Mouse (Mus musculus) heart, adult 2 months (tissue): ENCODE measurements at regions not wholly inside any gene's neighbourhood (a gene's known extent, or its start where the extent isn't known, plus 50 kb on each side); places are given as distances from the start of the nearest gene placed in this dataset.
A peak's percentile ranks its signal among the peaks of the same experiment; 100 is the strongest.

ENCODE experiments used
- DNase-seq, 2 experiments: peaks; one replicate each; pipeline ENCODE4 v3.0.0; 2021
- H3K27ac ChIP-seq: fragments of 200-600 bp; 2 replicates; pipeline ENCODE4 v1.8.1; 2022
- H3K27me3 ChIP-seq: fragments of 200-500 bp; 2 replicates; pipeline ENCODE4 v1.6.1; 2012; ENCODE audit warnings: mild to moderate bottlenecking, low read length, inconsistent platforms, mixed read lengths; ENCODE audit not compliant: control insufficient read depth, insufficient read depth
- H3K36me3 ChIP-seq: fragments of 200-500 bp; 2 replicates; pipeline ENCODE4 v1.6.1; 2012; ENCODE audit warnings: low read length, inconsistent platforms; ENCODE audit not compliant: control insufficient read depth, insufficient read depth
- H3K4me1 ChIP-seq: fragments of 200-500 bp; 2 replicates; pipeline ENCODE4 v1.6.1; 2011; ENCODE audit warnings: low read length; ENCODE audit not compliant: control insufficient read depth, insufficient read depth
- H3K4me3 ChIP-seq: fragments of 200-600 bp; 2 replicates; pipeline ENCODE4 v1.8.1; 2022
- H3K79me2 ChIP-seq: fragments of 200-500 bp; replicated peaks from 2 replicates; pipeline ENCODE4 v1.6.1; 2012; ENCODE audit warnings: mild to moderate bottlenecking, inconsistent platforms, low read length, moderate library complexity, mixed read lengths; ENCODE audit not compliant: control insufficient read depth, insufficient read depth
- H3K9ac ChIP-seq: fragments of 200-500 bp; 2 replicates; pipeline ENCODE4 v1.6.1; 2012; ENCODE audit warnings: low read depth, mild to moderate bottlenecking, control low read depth, inconsistent platforms, low read length, mixed read lengths
- CTCF ChIP-seq: fragments of 200-600 bp; IDR thresholded peaks from 2 replicates; pipeline ENCODE4 v1.8.1; 2022; ENCODE audit warnings: antibody characterized with exemption, mild to moderate bottlenecking, moderate library complexity
- EP300 ChIP-seq: fragments of 200-500 bp; IDR thresholded peaks from 2 replicates; pipeline ENCODE4 v1.6.1; 2011; ENCODE audit warnings: low read depth, low read length, control low read depth; ENCODE audit not compliant: insufficient read depth
- POLR2A ChIP-seq: fragments of 200-500 bp; IDR thresholded peaks from 2 replicates; pipeline ENCODE4 v1.6.1; 2011; ENCODE audit warnings: mild to moderate bottlenecking, low read depth, low read length, control low read depth; ENCODE audit not compliant: insufficient read depth
- WGBS: fragments of 180-500 bp; shearing (Covaris S2); methylation state at CpG from one replicate; pipeline ENCODE4 v1.1.7; 2018; 5-methylcytosine and 5-hydroxymethylcytosine counted together
- intact Hi-C: fragments of 180-260 bp; cut with DNase I; formaldehyde crosslinking; loops from one replicate; pipeline ENCODE4 v1.15.1; 2025

- no peak overlapping the region for H3K27ac ChIP-seq
- intact Hi-C loops: no loop called here
- no peak for DNase-seq
- H3K27me3 ChIP-seq: no peaks in the 10 kb centered on the region
- H3K36me3 ChIP-seq: no peaks in the 10 kb centered on the region
- no peak overlapping the region for H3K9ac ChIP-seq
- 71% methylated on average over 2 of the region's 2 CpGs for whole genome bisulfite sequencing
- H3K4me3 ChIP-seq: no peak overlapping the region
- TF ChIP-seq CTCF (no peak), EP300 (no peak), POLR2A (no peak)
- no peaks in the 10 kb centered on the region for H3K79me2 ChIP-seq
- no peaks in the 10 kb centered on the region; the same call in 1 of the 2 replicates for H3K4me1 ChIP-seq
Measured at GRCm38 (mm10) chr4:54469176-54469575, 475.7 kb upstream of the Zfp462 start.

DNA sequence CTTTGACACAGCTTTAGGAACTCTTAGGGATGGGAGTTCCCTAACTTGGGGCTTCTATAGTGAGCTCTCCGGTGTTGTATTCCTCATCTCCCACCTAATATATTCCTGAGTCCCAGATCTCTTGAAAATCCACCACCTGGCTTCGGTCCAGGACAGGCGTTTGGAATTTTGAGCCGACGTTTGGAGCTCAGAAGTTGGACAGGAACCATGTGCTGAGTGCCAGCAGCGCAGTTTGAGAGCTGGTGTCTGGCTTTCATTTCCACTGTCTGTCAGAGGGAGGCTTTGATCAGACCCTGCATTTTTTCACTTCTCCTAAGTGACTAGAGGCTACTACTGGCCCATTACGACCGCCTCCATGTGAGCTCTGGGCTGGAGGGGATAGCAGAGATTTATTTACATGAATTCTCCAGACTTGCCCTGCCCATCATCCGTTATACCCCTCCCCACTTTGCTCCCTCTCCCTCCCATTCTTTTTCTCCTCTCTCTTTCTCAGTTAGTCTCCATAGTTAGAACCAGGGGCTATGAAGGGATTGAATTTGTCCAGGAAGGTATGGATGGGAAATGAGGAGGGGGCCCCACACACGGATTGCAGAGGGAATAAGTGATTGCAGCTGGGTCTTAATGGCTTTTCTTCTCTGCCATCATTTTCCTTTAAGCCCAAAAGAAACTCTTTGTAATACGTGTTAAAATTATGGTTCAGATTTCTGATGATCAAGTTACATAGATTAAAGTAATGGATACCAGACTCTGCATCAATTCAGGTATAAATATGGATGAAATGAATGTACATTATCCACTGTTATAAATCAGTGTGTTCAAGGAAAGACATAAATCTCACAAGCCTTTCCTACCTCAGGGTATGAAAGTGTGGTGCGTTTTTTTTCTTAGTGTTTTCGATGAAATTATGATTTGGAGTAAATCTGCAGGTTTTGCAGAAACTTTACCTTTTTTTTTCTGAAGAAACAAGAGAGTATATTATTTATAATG is 474.5 kb upstream of the Zfp462 start:
- H3K79me2 ChIP-seq: no peaks in the 10 kb centered on the region
- WGBS: 28% methylated on average over 13 of the region's 13 CpGs
- TF ChIP-seq EP300 (no peak), POLR2A (no peak), CTCF (no peak)
- no peaks in the 10 kb centered on the region; the same call in 1 of the 2 replicates for H3K4me1 ChIP-seq
- H3K27ac ChIP-seq: no peak overlapping the region
- intact Hi-C loops: no loop called here
- no peaks in the 10 kb centered on the region for H3K36me3 ChIP-seq
- no peaks in the 10 kb centered on the region for H3K27me3 ChIP-seq
- H3K9ac ChIP-seq: no peak overlapping the region
- H3K4me3 ChIP-seq: no peak overlapping the region
- peak; percentile 24 to 25 for DNase-seq

DNA sequence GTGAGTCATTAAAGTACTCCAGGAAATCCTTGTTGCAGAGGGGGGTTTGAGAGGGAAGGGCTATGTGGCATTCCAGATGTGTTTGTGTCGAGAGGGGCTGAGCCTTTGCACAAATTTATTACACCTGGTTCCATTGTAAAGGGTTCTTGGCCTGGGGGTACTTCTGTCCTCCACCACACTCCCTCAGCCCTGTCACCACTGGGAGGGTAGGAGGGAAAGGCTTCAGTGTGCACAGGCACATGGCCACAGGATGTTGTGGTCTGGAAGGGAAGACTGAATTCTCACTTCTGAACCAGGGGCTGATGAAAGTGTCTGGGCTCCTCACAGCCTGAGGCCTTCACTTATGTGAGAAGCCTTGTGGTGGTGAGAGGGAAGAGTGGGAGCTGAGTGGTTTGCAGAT is 473.8 kb upstream of the Zfp462 start:
- Histone ChIP-seq H3K9ac (no peak overlapping the region), H3K27ac (no peak overlapping the region), H3K79me2 (no peaks in the 10 kb centered on the region), H3K27me3 (no peaks in the 10 kb centered on the region), H3K4me1 (no peaks in the 10 kb centered on the region; the same call in 1 of the 2 replicates), H3K4me3 (no peak overlapping the region), H3K36me3 (no peaks in the 10 kb centered on the region)
- intact Hi-C loops: no loop called here
- WGBS: 50% methylated on average over 1 of the region's 1 CpGs
- no peak for DNase-seq
- TF ChIP-seq POLR2A: no peak
- no peak for TF ChIP-seq CTCF
- TF ChIP-seq EP300: no peak

DNA sequence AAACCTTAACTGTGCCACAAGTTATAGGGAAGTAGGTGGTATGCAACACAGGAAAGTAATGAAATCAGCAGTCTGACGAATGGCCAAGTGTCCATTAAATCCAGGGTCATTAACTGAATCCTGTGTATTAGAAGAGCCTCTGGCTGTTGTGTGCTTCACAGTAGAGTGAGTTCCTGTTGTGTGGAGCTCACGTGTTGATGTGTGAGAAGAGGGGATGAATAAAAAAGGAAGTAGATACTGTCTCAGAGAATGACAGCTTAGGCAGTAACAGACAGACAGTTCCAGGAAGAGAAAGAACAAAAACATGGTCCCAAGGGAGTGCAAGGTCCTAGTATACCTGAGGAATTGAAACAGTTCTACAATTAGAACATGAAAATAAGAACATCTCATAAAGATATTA is 463.1 kb upstream of the Zfp462 start:
- 55% methylated on average over 2 of the region's 2 CpGs for WGBS
- Histone ChIP-seq H3K36me3 (no peaks in the 10 kb centered on the region), H3K27ac (no peak overlapping the region), H3K9ac (no peak overlapping the region), H3K27me3 (no peaks in the 10 kb centered on the region), H3K79me2 (no peaks in the 10 kb centered on the region), H3K4me3 (no peak overlapping the region), H3K4me1 (no peaks in the 10 kb centered on the region)
- intact Hi-C loops: no loop called here
- no peak for DNase-seq
- TF ChIP-seq POLR2A: no peak
- TF ChIP-seq CTCF: no peak

DNA sequence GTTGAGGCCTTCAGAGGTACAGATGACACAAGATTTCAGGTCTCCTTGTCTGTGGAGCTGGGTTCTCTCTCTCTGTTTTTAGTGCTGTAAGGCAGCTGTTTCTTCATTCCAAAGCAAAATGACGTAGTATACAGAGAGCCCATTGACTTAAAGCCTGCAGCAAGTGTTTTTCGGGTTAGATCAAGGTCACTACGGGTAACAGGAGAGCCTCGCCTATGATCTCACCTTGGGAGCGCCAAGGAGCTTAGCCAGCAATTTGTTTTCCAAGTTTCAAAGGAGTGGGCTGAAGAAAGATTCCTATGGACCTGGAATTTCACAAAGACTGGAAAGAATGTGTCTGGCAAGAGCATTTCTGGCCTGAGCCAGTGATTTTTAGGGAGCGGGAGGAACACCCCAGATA is 451.8 kb upstream of the Zfp462 start:
- Histone ChIP-seq H3K9ac (no peak overlapping the region), H3K36me3 (no peaks in the 10 kb centered on the region), H3K27ac (no peak overlapping the region), H3K4me1 (no peaks in the 10 kb centered on the region), H3K4me3 (no peak overlapping the region), H3K79me2 (no peaks in the 10 kb centered on the region), H3K27me3 (no peaks in the 10 kb centered on the region)
- no peak for TF ChIP-seq CTCF
- no peak for TF ChIP-seq EP300
- TF ChIP-seq POLR2A: no peak
- intact Hi-C loops: no loop called here
- 73% methylated on average over 6 of the region's 6 CpGs for WGBS
- peak in 1 of 2 experiments; percentile 15 for DNase-seq

DNA sequence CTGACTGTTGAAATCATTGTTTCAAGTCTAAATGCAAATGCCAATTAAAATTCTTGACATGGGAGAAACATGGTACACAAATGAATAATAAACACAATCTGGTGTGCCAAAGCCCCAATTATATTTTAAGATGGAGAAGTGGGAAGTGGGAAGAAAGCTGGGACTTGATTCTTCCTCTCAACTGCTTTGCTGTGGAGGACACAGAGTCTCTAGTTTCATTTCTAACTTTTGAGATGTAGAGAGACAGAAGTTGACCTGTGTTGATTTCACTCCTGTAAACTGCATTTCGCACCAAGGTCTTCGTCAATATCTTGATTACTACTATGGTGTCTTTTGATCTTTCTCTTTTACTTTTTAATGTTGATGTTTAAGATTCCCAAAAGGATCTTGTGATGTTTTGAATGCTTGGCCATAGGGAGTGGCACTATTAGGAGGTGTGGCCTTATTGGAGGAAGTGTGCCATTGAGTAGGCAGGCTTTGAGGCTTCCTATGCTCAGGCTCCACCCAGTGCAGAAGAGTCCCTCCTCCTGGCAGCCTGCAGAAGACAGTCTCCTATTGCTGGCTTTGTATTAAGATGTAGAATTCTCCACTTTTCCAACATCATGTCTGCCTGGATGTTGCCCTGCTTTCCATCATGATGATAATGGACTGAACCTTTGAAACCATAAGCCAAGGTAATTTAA is 447.4 kb upstream of the Zfp462 start:
- 91% methylated on average over 2 of the region's 2 CpGs for WGBS
- intact Hi-C loops: no loop called here

More for the DNA sequence above, 447.4 kb upstream of the Zfp462 start:
- no peak for DNase-seq
- no peak overlapping the region for H3K27ac ChIP-seq
- no peak overlapping the region for H3K4me3 ChIP-seq
- TF ChIP-seq POLR2A (no peak), EP300 (no peak), CTCF (no peak)
- no peak overlapping the region for H3K9ac ChIP-seq
- H3K4me1 ChIP-seq: no peaks in the 10 kb centered on the region
- H3K79me2 ChIP-seq: no peaks in the 10 kb centered on the region
- H3K36me3 ChIP-seq: no peaks in the 10 kb centered on the region
- H3K27me3 ChIP-seq: no peaks in the 10 kb centered on the region
